Mouse (Mus musculus) midbrain, embryonic 11.5 days (tissue): Measurements from ENCODE around the gene Rhof. TPM values are rescaled to one million over a fixed set of nuclear protein-coding genes. Genes with fewer than 3 reads are reported as not detected.
A peak's percentile ranks its signal among the peaks of the same experiment; 100 is the strongest.

Experiments used
- ATAC-seq: fragments of 200-750 bp; cut with Nextera tagmentation; 2 replicates; pipeline ENCODE4 v1.8.0; 2017; ENCODE audit warnings: moderate TSS enrichment, moderate library complexity; ENCODE audit not compliant: low FRiP score
- DNase-seq: peaks from one replicate; pipeline ENCODE4 v3.0.0; 2015; ENCODE audit warnings: low spot score; ENCODE audit errors: missing footprints
- H3K27ac ChIP-seq: fragments of 300-500 bp; sonication (generic); 2 replicates; pipeline ENCODE4 v1.5.1; 2014; ENCODE audit warnings: low read depth, low read length
- H3K27me3 ChIP-seq: fragments of 300-500 bp; sonication (generic); 2 replicates; pipeline ENCODE4 v1.6.1; 2014; ENCODE audit warnings: mild to moderate bottlenecking, low read length, moderate library complexity, mixed read lengths; ENCODE audit not compliant: control insufficient read depth, insufficient read depth
- H3K36me3 ChIP-seq: fragments of 300-500 bp; sonication (generic); 2 replicates; pipeline ENCODE4 v1.6.1; 2014; ENCODE audit warnings: mild to moderate bottlenecking, low read length, moderate library complexity, mixed read lengths; ENCODE audit not compliant: control insufficient read depth, insufficient read depth
- H3K4me1 ChIP-seq: fragments of 300-500 bp; sonication (generic); 2 replicates; pipeline ENCODE4 v1.6.1; 2014; ENCODE audit warnings: low read length; ENCODE audit not compliant: control insufficient read depth, insufficient read depth
- H3K4me2 ChIP-seq: fragments of 300-500 bp; sonication (generic); 2 replicates; pipeline ENCODE4 v1.6.1; 2014; ENCODE audit warnings: mild to moderate bottlenecking, moderate library complexity
- H3K4me3 ChIP-seq: fragments of 300-500 bp; sonication (generic); 2 replicates; pipeline ENCODE4 v1.5.1; 2014; ENCODE audit warnings: low read depth, low read length
- H3K9ac ChIP-seq: fragments of 300-500 bp; sonication (generic); 2 replicates; pipeline ENCODE4 v1.6.1; 2014; ENCODE audit warnings: low read length
- H3K9me3 ChIP-seq: fragments of 300-500 bp; sonication (generic); 2 replicates; pipeline ENCODE4 v1.6.1; 2016; ENCODE audit warnings: low read length; ENCODE audit not compliant: control insufficient read depth
- WGBS: fragments of 180-500 bp; shearing (Covaris S2); extraction: QIAGEN DNeasy Blood & Tissue Kit; methylation state at CpG from one replicate; pipeline ENCODE4 v1.1.7; 2014; 5-methylcytosine and 5-hydroxymethylcytosine counted together
- polyA plus RNA-seq: library from polyadenylated mRNA; unstranded; fragments of >200 nt; fragmentation: Nextera tagmentation; extraction: Ambion mirVana; gene quantifications from 2 replicates; pipeline ENCODE4 v1.2.1, GENCODE M21; 2014

The Rhof gene
- polyA plus RNA-seq, 1 experiment from 2014 or later: 1.6 TPM

DNA sequence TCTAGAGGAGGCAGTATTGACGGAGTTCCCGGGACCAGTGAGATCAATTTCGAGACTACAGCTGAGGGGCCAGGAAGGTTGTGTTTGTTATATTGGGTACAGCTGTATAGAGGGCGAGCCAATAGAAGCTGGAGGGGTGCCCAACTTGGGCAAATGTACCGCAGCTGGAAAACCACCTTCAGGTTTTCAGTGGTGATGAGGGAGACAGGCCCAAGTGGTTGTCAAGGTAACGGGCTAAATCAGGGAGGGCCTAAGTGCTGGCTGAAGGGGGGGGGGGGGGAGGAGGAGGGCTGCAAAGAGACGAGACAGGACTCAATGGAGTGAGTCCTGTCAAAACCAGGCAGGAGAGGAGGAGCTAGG is 1.3 kb upstream of the Rhof start:
- H3K4me1 ChIP-seq: peaks cover 57% of the 10 kb centered on the region
- no peak overlapping the region for H3K9ac ChIP-seq
- no peak; the same call in 1 of the 2 replicates for ATAC-seq
- no peak for DNase-seq
- WGBS: 24% methylated on average over 6 of the region's 7 CpGs
- H3K36me3 ChIP-seq: peaks cover 6% of the 10 kb centered on the region; the same call in 1 of the 2 replicates
- H3K27ac ChIP-seq: peak overlapping the region; percentile 12
- no peaks in the 10 kb centered on the region for H3K27me3 ChIP-seq
- H3K9me3 ChIP-seq: no peaks in the 10 kb centered on the region
- H3K4me2 ChIP-seq: 0 out of 2 replicates have a peak overlapping the region, but pooled peaks have one; percentile 19
- H3K4me3 ChIP-seq: 0 out of 2 replicates have a peak overlapping the region, but pooled peaks have one; percentile 4

DNA sequence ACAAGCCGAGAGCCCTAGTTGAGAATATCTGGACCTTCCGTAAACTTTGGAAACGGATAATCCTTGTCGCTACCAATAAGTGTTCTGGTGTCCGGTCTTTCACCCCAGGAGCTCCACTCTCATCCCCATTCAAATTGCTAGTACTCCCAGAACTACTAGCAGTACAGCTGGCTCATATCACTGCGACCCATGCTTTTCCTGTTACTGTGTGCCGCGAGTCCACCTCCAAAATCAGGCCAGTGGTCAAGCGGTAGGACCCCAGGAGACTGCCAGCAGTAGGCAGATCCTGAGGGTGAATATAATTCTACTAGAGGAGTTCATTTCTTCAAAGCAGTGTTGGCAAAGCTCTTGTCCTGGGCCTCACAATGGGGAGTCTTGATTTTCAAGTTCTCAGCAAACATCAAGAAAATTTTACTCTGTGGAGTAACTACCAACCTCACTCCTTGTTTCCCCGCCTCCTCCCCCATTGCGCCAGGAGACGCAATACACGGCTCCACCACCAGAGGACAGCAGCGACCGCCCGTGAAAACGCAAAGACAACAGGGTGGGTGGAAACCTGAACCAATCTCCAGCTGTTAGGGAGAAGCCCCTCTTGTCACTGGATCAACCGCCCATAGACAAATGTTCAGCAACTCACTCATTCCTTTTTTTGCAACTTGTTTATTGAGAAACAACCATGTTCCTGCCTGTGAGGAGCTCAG is 741 bp upstream of the Rhof start:
- peak overlapping the region; percentile 19; the same call in 1 of the 2 replicates for H3K4me2 ChIP-seq
- ATAC-seq: no peak

DNA sequence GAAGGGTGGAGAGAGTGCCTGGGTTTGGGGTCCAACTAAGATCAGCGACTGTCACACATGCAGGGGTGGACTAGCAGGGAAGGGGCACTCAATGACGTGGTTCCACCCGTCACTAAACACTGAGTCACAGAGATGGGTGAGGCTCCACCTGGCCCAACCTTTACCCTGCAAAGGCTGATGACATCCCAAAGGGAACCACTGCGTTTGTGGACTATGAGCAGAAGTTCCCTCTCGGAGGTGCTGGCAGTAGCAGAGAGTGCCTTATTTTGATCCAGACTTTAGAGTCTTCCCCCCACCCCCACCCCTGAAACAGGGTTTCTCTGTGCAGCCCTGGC is 1.7 kb downstream of the Rhof start:
- ATAC-seq (no peak), DNase-seq (no peak)
- Histone ChIP-seq H3K4me2 (no peak overlapping the region), H3K27ac (no peak overlapping the region), H3K4me1 (peaks cover 36% of the 10 kb centered on the region), H3K27me3 (no peaks in the 10 kb centered on the region), H3K9me3 (no peaks in the 10 kb centered on the region), H3K9ac (no peak overlapping the region), H3K36me3 (peaks cover 6% of the 10 kb centered on the region; the same call in 1 of the 2 replicates), H3K4me3 (no peak overlapping the region)
- WGBS: 85% methylated on average over 5 of the region's 5 CpGs

More for the DNA sequence above, 741 bp upstream of the Rhof start:
- Histone ChIP-seq H3K4me1 (peaks cover 57% of the 10 kb centered on the region), H3K9ac (no peak overlapping the region), H3K27me3 (no peaks in the 10 kb centered on the region), H3K36me3 (peaks cover 6% of the 10 kb centered on the region; the same call in 1 of the 2 replicates), H3K27ac (peak overlapping the region; percentile 12), H3K9me3 (no peaks in the 10 kb centered on the region), H3K4me3 (0 out of 2 replicates have a peak overlapping the region, but pooled peaks have one; percentile 4)
- DNase-seq: peak; percentile 99
- 18% methylated on average over 18 of the region's 18 CpGs for WGBS

DNA sequence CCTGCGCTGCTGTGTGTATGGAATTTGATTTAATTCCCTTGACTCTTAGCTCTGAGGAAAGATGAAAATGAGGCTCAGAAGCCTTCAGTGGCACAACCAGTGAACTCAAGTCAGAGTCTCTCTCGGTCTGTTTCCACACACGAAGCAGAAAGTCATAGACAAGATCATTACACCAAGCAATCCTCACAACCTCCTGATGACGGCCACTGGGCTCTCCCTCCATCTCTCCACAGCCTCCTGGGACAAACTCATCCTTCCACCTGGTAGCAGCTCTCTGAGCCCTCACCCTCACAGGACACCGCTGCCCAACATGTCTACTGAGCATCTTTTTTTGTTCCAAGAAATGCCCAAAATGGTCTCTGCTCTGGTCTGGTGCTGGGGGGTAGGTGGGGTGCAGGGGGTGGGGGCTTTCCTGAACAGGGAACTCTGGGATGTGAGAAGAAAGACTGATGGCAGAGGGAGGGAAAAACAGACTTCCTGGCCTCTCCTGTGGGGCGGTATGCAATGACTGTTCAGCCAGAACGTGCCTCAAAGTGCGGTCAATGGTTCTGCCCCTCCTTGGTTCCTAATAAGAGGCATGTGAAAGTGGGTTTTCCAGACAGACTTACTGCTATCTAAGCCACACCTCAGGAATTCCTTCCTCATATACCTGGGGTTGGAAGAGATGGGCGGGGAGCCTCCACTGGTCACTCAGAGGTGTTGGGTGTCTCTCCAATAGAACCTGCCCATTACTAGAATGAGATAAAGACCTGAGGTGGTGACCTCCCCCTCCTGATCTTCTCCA is 2.3 kb downstream of the Rhof start:
- Histone ChIP-seq H3K4me2 (no peak overlapping the region), H3K36me3 (peaks cover 6% of the 10 kb centered on the region; the same call in 1 of the 2 replicates), H3K27ac (no peak overlapping the region), H3K4me1 (peaks cover 31% of the 10 kb centered on the region), H3K27me3 (no peaks in the 10 kb centered on the region), H3K4me3 (no peak overlapping the region), H3K9ac (no peak overlapping the region), H3K9me3 (no peaks in the 10 kb centered on the region)
- DNase-seq: no peak
- 89% methylated on average over 9 of the region's 9 CpGs for WGBS
- ATAC-seq: no peak

DNA sequence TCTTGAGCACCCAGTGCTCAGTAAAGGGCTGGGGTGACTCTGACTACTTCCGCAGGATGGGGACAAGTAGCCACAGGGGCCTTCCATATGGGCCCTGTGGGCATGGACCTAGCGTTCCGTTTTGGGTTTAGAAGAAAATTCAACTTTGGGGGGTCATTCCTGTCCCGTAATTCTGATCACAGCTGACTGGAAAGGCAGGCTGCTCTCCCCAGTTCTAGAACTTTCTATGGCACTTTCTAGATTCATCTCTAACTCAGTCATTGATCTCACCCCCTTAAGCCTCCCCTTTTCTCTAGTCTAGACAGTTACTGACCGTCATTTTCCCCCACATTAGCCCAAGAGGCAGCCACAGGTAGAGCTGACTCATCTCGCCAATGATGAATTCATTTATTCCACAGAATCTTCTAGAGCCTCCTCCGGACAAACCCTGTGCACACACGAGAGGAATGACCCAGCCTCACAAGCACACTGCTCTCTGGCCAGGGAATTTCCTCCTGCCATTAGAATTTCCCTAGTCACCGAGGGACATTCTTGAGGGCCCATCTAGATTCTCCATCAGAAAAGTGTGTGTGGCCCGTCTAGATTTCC is 3.2 kb downstream of the Rhof start:
- H3K27ac ChIP-seq: no peak overlapping the region
- DNase-seq (no peak), ATAC-seq (no peak)
- H3K9ac ChIP-seq: 0 out of 2 replicates have a peak overlapping the region, but pooled peaks have one; percentile 2
- peaks cover 21% of the 10 kb centered on the region for H3K4me1 ChIP-seq
- 85% methylated on average over 10 of the region's 10 CpGs for WGBS
- H3K4me2 ChIP-seq: no peak overlapping the region
- H3K9me3 ChIP-seq: no peaks in the 10 kb centered on the region
- H3K4me3 ChIP-seq: no peak overlapping the region
- peaks cover 3% of the 10 kb centered on the region; the same call in 1 of the 2 replicates for H3K36me3 ChIP-seq
- no peaks in the 10 kb centered on the region for H3K27me3 ChIP-seq

DNA sequence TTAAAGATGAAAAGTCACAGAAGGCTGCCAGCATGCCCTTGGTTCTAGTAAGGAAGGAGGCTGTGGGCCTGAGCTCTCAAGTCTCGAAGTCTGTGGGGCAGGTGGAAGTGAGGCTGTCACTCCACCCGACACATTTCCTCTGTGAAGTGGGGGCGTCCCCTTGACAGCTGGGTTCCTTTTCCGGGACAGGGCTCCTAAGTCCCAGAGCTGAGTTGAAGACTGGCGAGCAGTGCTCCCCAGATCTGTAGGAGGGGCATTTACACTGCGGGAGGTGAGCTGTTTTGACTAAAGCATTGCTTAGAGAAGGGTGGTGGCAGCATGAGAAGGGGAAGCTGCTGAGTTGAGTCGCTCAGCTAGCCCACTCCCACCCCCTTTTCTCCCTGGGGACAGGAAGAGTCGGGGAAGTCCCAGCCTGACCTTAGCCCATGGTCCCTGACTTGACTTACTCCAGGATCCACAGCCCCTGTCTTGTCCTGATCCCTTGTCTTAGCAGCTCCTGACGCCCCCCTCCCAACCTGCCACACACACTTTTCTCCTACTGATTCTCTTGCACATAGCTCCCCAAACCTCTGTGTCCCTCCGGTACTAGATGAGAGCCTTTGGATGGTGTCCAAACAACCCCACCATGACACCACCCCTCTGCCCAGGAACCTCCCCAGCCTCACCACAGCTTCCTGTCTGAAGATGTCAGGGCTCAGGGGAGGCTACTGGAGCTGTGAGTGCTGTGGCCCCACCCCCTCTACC is 3.9 kb downstream of the Rhof start:
- Histone ChIP-seq H3K4me1 (peaks cover 14% of the 10 kb centered on the region), H3K9me3 (no peaks in the 10 kb centered on the region), H3K36me3 (peaks cover 3% of the 10 kb centered on the region; the same call in 1 of the 2 replicates), H3K4me3 (no peak overlapping the region), H3K9ac (no peak overlapping the region), H3K27ac (no peak overlapping the region), H3K27me3 (no peaks in the 10 kb centered on the region), H3K4me2 (no peak overlapping the region)
- WGBS: 59% methylated on average over 10 of the region's 10 CpGs
- ATAC-seq (no peak), DNase-seq (no peak)

DNA sequence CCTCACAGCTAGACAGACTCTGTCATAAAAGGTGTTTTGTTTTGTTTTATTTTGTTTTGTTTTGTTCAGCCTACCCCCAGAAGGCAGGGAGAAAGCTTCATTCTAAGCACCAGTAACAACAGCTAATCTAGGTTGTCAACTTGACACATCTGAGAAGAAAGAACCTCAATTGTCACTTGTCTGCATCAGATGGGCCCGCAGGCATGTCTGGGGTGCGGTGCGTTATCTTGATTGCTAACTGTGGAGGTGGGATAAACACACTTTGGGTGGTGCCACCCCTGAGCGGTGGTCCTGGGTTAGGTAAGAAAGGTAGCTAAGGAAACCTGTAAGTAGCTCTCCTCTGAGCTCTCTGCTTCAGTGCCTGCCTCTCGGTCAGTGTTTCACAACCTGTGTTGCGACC is 5.5 kb downstream of the Rhof start:
- DNase-seq (no peak), ATAC-seq (no peak)
- Histone ChIP-seq H3K4me3 (no peak overlapping the region), H3K27ac (no peak overlapping the region), H3K9ac (no peak overlapping the region), H3K4me2 (no peak overlapping the region), H3K4me1 (peaks cover 3% of the 10 kb centered on the region), H3K27me3 (no peaks in the 10 kb centered on the region), H3K36me3 (peaks cover 3% of the 10 kb centered on the region; the same call in 1 of the 2 replicates), H3K9me3 (peaks cover 4% of the 10 kb centered on the region; the same call in 1 of the 2 replicates)
- 88% methylated on average over 6 of the region's 6 CpGs for WGBS

DNA sequence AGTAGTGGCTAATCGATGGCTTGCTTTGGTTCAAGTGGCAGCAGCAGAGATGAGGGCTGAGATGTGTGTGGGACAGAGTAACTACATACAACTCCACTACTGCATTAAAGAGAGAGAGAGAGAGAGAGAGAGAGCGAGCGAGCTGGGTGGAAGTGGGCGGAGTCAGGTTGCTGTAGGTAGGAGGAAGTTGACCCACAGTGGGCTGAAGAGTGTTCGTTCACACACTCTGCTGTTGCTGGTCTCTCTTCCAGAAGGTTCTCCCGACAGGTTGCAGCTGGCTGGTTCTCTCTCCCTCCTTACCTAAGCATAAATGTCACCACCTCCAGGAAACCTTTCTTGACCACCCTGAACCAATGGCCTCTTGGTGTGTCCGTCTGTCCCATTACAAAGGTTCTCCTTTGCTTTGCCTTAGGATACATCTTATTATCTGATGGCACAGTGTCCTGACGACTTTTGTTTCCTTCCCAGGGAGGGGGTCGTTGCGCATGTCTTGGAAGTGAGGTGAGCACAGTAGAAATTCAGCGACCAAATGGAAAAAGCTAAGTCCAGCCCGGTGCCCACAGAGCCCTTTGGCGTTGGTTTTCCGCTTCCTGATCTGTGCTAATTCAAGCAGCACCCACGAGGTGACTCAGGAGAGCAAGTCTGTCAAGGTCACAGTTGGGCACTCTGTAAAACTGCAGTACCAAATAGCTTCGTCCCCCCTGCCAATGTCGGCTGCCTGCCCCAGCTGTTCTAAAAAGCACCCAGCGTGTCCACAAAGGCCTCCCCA is 6.7 kb downstream of the Rhof start:
- H3K4me2 ChIP-seq: no peak overlapping the region
- H3K36me3 ChIP-seq: peaks cover 3% of the 10 kb centered on the region; the same call in 1 of the 2 replicates
- H3K9me3 ChIP-seq: peaks cover 4% of the 10 kb centered on the region; the same call in 1 of the 2 replicates
- 87% methylated on average over 18 of the region's 18 CpGs for WGBS
- no peaks in the 10 kb centered on the region for H3K27me3 ChIP-seq
- H3K4me1 ChIP-seq: no peaks in the 10 kb centered on the region
- H3K4me3 ChIP-seq: no peak overlapping the region
- DNase-seq (no peak), ATAC-seq (no peak)
- no peak overlapping the region for H3K9ac ChIP-seq
- no peak overlapping the region for H3K27ac ChIP-seq
